Mouse (Mus musculus) ZHBTc4 (cell line): ENCODE results near the gene Tssk1.

ENCODE experiments used
- DNase-seq: peaks from one replicate; pipeline ENCODE4 v3.0.0-alpha.2; 2011; ENCODE audit warnings: low read depth, low spot score

The Tssk1 gene

DNA sequence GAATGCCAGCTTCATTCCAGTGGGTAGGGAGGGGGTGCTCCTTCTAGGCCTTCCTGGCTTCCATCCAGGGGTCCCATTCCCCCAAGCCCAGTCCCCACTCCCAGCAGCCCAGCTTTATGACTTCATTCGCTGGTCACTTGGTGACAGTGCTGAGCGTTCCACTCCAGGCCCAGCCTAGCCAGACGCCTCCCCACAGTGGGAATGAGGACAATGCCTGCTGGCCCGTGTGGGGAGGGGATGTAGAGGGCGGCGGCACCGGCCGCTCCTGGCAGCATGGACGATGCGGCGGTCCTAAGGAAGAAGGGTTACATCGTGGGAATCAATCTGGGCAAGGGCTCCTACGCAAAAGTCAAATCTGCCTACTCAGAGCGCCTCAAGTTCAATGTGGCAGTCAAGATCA, 4.4 kb downstream of the Tssk1 start, which contains the start of the genes Dgcr2 and Tssk2:
Gene Dgcr2, minus strand, starts transcription at position 101 of the 400 bp plus-strand sequence.
Gene Tssk2, plus strand, starts transcription at position 176 of the 400 bp plus-strand sequence.
- DNase-seq, result no peak

DNA sequence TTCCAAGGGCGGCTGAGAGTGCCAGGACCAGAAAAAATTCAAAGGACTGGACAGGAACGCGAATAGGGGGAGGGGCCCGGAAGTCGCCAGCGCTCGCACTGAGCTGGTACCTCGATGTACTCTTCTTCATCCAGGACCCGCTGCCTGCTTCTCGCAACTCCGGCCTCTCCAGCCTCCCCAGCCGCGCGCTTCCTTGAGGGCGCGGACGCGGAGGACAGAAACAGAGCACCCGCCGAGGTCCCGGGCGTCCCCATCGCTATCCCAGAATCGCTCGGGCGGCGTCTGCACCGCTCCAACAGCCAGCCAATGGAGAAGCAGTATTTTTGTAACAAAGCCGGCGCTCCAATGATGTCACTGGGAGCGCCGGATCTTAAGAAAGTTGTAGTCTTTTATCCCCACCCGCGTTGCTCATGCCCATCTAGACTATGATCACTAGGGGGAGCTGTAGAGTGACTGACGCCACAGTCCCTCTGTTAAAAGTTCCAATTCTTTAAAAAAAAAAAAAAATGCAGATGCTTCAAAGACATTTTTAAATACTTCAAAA, 17.1 kb downstream of the Tssk1 start, which contains the start of gene Ess2:
Gene Ess2, minus strand, starts transcription at position 297 of the 544 bp plus-strand sequence.
- peak; percentile 97 for DNase-seq

DNA sequence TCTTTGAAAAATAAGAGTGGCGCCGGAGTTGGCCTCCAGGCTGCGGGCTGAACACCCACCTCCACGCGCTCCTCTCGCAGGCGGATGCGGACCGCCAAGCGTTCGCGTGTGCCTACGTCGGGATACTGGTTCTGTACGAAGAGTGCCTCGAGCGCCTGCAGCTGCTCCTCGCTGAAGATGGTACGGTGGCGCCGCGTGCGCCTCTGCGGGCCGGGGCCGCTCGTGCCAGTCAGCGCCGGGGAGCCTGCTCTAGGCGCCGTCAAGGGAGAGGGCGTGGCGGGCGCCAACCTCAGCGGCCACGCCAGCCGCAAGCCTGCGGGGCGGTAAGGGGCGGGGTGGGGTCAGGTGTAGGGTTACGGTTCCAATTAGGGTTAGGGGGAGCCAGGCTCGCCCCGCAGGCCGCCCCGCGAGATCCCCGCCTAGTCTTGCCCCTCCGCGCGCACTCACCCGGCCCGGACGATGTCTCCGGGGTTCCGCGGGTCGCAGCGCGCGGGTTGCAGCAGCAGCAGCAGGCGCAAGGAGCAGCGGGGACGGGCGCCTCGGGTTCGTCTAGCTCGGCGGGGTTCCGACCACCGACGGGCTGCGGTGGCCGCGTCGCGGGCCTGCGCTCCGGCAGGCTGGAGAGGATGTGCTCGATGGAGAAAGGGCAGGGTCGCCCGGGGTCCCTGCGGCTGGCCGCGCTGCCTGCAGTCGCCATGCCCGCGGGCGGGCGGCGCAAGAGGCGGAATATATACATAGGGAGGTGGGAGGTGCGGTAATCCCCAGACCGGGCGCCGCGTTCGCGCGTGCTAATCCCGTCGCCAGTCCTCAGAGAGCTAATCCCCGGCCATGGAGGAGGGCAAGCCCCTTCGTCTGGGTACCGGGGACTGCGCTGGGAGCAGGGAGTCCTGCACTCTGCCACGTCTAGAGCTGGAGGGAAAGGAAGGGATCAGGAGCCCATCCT, 20.6 kb downstream of the Tssk1 start, which contains the start of gene Gsc2:
Gene Gsc2, minus strand, starts transcription at position 753 of the 943 bp plus-strand sequence.
- peak; percentile 83 for DNase-seq

DNA sequence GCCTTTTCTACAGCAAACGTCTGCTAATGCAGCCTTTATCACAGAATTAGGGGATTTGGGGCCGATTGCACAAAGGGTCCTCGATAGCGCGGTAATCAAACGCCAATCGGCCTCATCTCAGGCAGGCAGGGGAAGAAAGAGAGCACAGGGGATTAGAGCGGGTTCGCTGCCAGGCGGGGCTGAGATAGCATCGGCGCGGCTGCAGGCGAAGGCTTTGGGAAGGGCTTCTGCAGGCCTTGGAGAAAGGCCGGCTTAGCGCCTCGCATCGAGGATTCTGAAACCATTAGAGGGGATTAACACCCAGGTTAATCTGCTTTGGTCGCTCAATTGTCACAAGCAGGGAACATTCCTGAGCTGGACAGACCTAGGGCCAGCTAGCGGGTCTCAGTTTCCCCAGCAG, 26.6 kb downstream of the Tssk1 start:
- peak; percentile 33 for DNase-seq

DNA sequence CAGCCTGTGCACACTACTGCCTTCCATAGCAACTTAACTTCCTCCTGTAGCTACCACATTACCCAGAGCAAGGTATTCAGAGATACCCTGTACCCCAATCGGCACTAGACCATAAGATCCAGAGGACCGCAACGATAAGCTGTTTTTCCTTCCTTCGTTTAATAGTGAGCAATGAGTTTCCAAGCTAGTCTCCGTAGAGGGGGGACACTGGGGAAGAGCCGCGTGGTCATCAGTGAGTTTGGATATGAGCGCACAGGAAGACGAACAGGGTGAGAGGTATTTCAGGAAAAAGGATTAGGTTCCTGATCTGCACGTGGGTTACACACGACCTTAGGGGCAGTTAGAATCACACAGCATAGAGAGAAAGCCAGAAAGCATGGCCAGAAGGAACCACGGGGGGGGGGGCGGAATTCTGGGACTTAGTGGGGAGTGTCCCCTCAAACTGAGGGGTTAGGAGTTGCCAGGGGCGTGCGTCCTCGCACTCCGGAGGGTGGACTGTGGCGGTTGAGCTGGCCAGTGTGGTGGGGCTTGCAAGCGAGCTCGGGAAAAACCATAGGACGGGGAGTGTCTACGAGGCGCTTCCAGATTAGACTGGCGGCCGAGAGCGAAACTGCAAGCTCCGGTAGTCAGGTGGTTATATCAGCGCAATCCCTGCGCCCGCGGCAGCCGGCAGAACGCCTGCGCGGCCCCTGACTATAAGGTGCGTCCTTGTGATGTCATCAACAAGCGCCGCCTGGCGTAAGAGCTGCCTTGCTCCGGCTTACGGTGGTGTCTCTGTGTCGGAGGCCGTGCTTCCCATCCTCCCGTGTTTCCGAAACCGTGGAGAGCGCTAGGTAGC, 27.5 kb downstream of the Tssk1 start:
- peak; percentile 99 for DNase-seq

DNA sequence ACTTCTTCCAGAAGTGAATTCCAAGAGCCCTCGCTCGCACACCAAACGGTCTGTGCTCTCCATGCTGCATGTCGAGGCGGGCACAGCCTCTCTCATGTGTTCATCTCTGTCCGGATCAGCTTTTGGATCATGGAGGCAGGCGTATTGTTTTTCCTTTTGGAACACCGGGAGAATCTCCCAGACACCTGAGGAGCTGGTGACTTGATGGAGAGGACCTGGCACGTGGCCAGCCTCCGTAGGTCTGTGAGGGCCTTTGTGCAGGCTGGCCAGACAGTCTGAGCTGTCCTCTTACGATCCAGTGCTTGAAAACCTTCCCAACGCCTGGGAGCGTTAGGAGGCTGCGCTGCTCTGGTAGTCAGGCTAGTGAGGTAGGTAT, 28.1 kb downstream of the Tssk1 start:
- DNase-seq, result no peak

DNA sequence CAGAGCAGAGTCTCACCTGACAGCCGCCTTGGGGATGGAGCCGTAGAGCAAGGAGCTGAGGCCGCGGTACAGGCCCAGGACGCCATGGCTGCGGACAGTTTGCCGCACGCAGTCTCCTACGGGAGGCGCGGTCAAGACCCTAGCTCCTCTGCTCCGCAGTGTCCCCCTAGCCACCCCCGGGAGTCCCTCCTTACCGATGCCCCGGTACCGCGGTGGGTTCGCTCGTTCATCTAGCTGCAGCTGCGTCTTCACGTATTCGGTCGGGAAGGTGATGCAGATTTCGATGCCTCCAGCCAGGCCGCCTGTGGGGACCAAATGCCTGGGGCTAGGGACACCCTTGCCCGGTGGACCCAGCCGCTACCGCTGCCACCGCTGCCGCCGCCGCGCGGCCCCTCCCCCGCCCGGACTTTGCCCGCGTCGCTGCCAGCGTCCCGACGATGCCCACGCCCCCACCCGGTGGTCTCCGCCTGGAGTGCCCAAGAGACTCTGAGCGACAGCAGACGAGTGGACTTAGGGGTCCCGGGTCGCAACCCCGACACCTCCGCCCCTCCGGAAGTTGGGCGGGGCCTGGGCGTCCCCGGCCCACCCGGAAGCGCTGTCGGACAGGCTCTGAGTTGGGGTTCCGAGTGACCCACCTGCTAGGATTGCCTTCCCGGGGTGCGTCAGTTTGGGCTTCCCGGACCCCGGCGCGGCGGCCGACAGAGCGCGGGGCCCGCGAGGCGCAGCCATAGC, 33.5 kb downstream of the Tssk1 start:
- no peak for DNase-seq

DNA sequence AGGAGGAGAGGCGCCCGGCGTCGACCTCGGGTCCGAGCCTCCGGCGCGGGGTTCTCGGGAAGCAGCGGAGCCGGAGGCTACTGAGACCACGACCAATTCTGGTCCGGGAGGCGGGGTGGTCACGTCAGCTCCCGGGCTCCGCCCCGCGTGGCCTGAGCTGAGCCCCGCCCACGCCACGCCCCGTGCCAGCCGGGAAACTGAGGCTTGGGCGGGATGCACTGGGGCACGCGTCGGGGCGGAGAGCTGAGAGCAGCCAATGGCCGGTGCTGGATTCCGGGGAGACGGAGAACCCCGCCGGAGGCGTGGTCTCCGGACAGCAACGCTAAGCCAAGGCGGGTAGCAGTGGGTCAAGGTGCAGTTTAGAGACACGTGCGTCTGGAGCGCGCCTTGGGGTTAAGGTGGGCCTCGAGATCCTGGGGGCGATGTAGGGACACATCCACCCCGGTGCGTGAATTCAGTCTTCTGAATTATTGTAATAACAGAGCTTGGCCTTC, 34.1 kb downstream of the Tssk1 start, which contains the start of gene Slc25a1:
Gene Slc25a1, minus strand, starts transcription at position 133 of the 494 bp plus-strand sequence.
- peak; percentile 86 for DNase-seq

DNA sequence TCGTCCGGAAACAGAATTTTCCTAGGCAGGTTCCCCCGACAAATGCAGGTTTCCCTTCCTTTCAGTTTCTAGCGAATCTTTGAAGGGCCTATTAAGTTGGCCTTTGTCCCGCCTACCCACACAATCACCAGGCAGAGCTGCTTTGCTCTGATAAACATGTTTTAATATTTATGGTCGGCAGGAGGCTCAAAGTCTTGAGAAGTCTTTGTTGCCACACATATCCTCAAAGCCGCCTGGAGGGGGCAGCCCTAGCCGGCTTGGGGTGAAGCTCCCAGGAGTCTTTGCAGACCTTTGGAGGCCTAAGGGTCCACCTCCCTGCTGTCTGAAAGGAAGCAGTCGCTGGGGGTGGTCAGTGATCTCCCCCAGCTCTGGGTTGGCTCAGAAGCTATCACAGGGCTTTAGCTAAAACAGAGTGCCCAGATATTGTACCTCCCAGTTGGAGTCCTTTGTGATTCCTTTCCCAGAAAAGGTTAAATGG, 34.6 kb downstream of the Tssk1 start:
- peak; percentile 99 for DNase-seq

DNA sequence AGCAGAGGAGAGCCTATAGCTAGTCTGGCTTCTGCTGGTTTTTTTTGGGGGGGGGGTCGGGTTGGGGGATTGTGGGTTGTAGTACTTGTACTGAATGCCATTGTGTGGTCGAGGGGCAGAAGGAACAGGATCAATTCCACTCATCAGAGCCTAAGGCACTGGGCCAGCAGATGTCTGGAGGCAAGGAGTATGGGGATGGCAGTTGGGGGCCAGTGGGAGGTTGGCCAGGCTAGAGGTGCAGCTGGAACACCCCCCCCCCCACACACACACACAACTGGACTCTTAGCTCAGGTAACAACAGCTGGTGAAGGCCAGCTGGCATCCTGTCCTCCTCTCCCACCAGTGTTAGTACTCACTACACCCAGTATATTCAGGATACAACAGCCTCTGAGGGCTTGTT, 35.2 kb downstream of the Tssk1 start:
- DNase-seq, result no peak

DNA sequence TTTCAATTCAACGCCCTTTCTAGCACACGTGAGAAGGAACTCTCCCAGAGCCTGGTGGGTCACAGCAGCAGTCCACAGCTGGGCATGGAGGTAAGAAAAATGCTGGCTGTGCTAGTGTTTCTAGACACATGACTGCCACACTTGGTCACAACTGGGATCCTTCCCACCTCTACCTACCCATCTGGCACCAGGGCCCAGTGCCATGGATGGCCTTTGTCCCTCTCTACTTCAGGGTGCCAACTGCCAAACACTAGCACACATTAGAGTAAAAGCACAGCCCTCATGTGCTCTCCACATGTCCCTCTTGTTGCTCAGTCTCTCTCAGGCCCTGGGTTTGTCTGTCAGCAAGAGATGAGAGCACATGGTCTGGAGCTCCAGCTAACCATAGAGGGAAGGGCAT, 35.6 kb downstream of the Tssk1 start:
- DNase-seq, result no peak

DNA sequence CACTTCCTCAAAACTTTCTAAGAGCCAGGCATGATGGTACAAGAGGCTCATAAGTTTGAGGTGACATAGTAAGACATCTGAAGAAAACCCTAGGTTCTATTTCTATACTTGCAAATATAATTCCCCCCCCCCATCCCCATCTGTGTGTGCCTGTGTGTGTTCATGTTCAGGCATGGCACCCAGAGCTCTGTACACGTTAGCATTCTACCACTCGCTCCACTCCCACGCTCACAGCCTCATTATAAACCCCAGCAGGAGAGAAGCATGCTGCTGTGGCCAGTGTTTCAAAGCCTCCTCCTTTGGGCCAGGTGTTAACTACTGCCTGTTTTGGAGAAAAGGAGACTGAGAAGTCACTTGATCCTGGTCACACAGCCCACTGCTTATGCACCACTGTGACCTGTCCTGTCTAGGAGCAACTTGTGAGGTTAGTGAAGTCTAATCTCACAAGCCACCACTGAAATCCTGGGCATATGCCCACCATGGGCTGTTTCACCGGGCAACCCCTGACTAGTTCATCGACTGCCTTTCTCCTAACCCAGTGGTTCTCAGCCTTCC, 38.0 kb downstream of the Tssk1 start:
- no peak for DNase-seq

DNA sequence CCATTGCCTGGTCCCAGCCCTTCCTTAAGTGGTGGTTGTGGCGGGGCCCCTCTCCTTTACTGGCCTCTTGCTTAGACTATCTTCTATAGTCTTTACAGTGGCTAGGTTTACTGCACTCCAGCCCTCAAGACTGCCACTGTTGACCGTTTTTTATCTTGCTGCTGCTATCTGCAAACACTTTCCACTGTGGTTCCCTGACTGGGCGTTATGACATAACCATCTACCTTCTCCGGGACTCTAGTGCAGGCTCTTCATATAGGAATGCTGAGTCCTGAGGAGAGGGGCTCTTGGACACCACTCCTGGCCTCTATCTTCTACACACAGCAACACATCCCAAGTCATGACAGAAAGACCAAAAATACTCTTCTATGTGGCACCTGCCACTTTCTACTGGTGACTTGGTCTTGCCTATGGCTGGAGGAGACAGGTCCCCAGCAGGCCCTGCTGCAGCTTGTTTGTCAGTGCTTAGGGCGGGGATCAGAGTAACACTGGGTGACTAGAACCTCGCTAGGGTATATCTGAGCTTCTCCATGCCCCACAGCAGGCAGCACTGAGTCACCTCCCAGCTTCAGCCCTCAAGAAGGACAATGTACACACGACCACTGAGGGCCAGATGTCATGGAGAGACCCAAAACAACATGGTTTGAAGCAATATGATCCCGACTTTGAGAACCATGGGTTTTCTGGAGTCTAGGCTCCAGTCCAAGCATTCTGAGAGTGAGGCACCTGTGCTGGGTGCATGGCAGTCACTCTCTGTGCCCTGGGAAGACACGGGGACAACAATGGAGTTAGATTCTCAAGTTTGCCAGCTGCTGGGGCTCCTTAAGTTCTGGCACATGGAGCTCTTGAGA, 39.8 kb downstream of the Tssk1 start:
- no peak for DNase-seq

DNA sequence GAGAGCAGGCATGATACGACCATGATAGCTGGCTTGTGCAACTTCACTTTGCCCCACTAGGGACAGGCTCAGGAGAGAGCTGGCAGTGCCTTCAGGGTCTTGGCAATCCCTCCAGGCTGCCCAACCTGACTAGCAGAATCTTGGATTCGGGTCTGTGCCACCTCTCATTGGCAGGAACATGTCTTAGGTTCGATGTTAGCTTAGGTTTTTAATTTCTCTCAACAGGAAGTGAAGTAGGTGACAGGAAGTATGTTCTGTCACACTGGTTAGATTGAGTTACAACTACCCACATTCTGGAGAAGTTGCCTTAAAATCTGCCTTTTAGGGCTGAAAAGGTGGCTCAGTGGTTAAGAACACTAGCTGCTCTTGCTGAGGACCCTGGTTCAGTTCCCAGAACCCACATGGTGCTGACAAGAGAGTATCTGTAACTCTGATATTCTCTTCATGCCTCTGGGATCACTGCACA, 40.5 kb downstream of the Tssk1 start:
- DNase-seq, result no peak

DNA sequence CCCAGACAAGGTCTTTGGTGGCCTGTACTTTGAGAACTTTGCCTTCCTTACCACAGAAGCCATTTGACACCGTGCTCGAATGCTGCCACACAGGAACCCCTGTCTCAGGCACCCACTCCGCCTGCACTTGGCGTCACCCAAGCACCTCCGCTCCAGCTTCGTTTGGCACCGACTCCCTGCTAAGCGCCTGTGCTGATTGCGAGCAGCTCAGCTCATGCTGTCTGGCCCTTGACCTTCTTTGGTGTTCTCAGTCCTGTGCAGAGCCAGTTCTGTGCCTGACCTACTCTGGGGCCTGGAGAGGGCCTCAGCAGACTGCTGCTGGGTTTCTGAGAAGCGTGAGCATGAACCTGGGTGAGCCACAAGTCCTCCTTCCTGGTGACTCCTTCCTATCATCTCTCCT, 42.8 kb downstream of the Tssk1 start:
- DNase-seq, result peak; percentile 48

DNA sequence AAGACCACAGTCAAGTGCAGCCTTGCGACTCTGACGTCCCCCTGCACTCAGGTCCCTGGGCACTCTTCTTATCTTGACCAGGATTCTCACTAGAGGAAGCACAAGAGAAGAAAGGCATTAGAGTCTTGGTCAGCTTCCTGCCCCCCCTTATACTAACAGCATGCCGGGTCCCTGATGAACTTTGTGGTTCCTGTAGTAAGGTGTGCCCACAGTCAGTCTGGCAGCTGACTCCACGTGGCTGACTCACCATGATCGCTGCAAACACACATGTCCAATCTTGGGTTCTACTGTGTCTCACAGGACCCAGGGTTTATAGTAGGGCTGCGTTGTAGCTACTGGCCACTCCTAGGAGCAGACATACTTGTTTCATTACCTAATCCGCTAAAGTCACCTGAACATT, 44.2 kb downstream of the Tssk1 start:
- no peak for DNase-seq

DNA sequence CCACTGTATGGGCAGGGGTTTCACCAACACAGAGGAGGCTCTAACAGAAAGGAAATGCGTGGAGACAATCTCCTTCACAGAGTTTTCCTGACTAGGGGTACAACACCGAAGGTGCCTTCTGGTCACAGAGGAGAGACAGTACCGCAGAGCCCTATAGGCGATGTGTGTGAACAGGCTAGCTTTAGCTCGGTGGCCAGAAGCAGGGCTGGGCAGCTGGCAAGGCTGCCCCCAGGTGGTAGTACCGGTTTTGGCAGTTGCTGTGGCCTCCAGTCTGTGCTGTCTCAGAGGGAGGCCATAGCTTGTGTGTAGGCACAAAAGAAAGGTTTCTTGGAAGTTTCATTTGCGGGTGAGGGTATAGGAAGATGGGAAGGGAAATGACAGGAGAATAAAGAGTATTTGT, 44.8 kb downstream of the Tssk1 start:
- DNase-seq, result peak; percentile 86

DNA sequence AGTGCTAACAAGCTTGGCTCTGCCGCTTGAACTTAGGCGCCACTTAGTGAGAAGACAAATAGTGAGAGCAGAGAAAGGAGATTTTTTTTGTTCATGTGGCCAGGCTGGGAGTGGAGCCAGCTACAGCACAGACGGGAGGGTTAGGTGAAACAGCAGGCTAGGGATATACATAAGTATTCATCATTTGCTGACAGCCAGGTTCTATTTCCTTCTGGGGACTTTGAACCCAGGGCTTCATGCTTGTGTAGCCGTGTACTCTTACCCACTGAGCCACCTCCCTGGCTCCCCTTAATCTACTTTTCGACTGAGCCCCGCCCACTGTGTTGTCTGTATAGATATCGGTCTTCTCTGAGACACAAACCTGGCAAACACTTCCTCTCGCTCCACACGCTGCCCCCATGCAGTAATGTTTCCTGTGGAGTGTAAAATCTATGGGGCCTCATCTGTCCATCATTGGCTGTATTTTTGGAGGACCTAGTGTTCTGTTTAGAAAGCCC, 45.3 kb downstream of the Tssk1 start:
- DNase-seq, result no peak

DNA sequence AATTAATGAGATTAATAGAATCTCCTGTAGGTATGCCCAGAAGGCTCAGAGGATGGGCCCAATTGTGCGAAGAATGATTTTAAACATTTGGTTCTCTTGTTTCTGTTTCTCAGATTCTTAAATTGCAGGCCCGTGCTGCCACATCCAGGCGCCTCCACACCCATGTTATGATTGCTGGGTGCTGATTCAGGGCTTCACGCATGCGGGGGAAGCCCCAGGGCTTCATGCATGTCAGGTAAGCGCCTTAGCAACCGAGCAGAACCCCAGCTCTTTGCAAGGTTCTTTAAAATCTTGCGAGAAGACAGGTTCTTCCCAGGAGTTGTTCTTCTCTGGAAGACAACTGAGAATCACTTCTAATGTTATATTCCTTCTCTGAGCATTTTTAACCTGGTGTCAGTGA, 49.4 kb downstream of the Tssk1 start:
- no peak for DNase-seq
